Comparison of ENCODE assay signal across 17 mouse cellular contexts in genomic region chr4:129770600-129770999, GRCm38 (mm10).
"Had no signal": no experiment of that assay in that cellular context is flagged by ENCODE, and none has a peak within 500 bp of the region (broad histone marks: within the 10 kb centered on the region; RNA-seq: fewer than 3 reads in every experiment).

No protein-coding gene starts in this region.

- H3K9ac ChIP-seq: intestine, embryonic 15.5 days; liver, embryonic 13.5 days; lung, embryonic 14.5 days; midbrain, embryonic 15.5 days; neural tube, embryonic 15.5 days had no signal

- H3K27ac ChIP-seq: intestine, embryonic 15.5 days; kidney, embryonic 15.5 days; liver, embryonic 13.5 days; macrophage; neural tube, embryonic 12.5 days had no signal

- DNase-seq: kidney, adult 11 months; kidney, adult 8-10 months; kidney, postnatal 10 days; kidney, postnatal 36 days; layer of hippocampus, adult 9-11 months; liver, embryonic 13.5 days; lung, embryonic 14.5 days; right cerebral cortex, adult 18-20 months; right cerebral cortex, postnatal 14 days had no signal

- H3K4me3 ChIP-seq: intestine, embryonic 15.5 days; liver, embryonic 13.5 days; midbrain, embryonic 12.5 days; midbrain, embryonic 15.5 days; neural tube, embryonic 12.5 days; neural tube, embryonic 15.5 days had no signal

- ATAC-seq: lung, postnatal 0 days; midbrain, embryonic 15.5 days had no signal

- H3K36me3 ChIP-seq: intestine, embryonic 15.5 days; kidney, embryonic 15.5 days; liver, embryonic 13.5 days; midbrain, embryonic 12.5 days; midbrain, embryonic 15.5 days; neural tube, embryonic 12.5 days; neural tube, embryonic 15.5 days had no signal

- H3K27me3 ChIP-seq: intestine, embryonic 15.5 days; midbrain, embryonic 15.5 days; neural tube, embryonic 15.5 days had no signal

- H3K4me2 ChIP-seq: liver, embryonic 13.5 days had no signal

- H3K9me3 ChIP-seq: intestine, embryonic 15.5 days; kidney, embryonic 15.5 days; liver, embryonic 13.5 days; midbrain, embryonic 12.5 days; midbrain, embryonic 15.5 days; neural tube, embryonic 12.5 days; neural tube, embryonic 15.5 days had no signal
